Mouse (Mus musculus) MEL (cell line): ENCODE results near the gene Tuba1b. TPM values are rescaled to one million over a fixed set of nuclear protein-coding genes. Genes with fewer than 3 reads are reported as not detected.

ENCODE experiments used
- DNase-seq: peaks from one replicate; pipeline ENCODE4 v3.0.0; 2011; ENCODE audit warnings: low read depth, low spot score
- H3K27ac ChIP-seq: 2 replicates; pipeline ENCODE4 v1.5.1; 2012; ENCODE audit warnings: low read depth, mild to moderate bottlenecking, control low read depth, low read length, moderate library complexity; ENCODE audit not compliant: control insufficient read depth
- H3K27me3 ChIP-seq, 2 experiments: fragments of 150-350 bp in 1 of 2; sonication (generic) in 1 of 2; 2 replicates each; pipeline ENCODE4 v1.6.1; 2012; ENCODE audit warnings: low read length in 2 of 2, mild to moderate bottlenecking in 2 of 2, improper control_type of control experiment in 1 of 2, moderate library complexity in 1 of 2; ENCODE audit not compliant: insufficient read depth in 2 of 2, control insufficient read depth in 1 of 2
- H3K36me3 ChIP-seq, 2 experiments: 2 replicates each; pipeline ENCODE4 v1.6.1; 2012 to 2014; ENCODE audit warnings: low read length in 2 of 2, improper control_type of control experiment in 1 of 2, inconsistent platforms in 1 of 2, mild to moderate bottlenecking in 1 of 2; ENCODE audit not compliant: insufficient read depth in 2 of 2, control insufficient read depth in 1 of 2
- H3K4me1 ChIP-seq, 2 experiments: fragments of 150-350 bp in 1 of 2; sonication (generic) in 1 of 2; 2 replicates each; pipeline ENCODE4 v1.6.1; 2012; ENCODE audit warnings: low read length in 2 of 2, improper control_type of control experiment in 1 of 2, mild to moderate bottlenecking in 1 of 2; ENCODE audit not compliant: insufficient read depth in 2 of 2, control insufficient read depth in 1 of 2
- H3K4me3 ChIP-seq, 2 experiments: fragments of 150-350 bp in 1 of 2; sonication (generic) in 1 of 2; 2 replicates each; pipeline ENCODE4 v1.5.1; 2012; ENCODE audit warnings: low read depth in 2 of 2, low read length in 2 of 2, mild to moderate bottlenecking in 2 of 2, moderate library complexity in 2 of 2, control low read depth in 1 of 2, improper control_type of control experiment in 1 of 2; ENCODE audit not compliant: control insufficient read depth in 1 of 2, insufficient read depth in 1 of 2
- H3K79me2 ChIP-seq: 2 replicates; pipeline ENCODE4 v1.6.1; 2012; ENCODE audit warnings: mild to moderate bottlenecking, low read length, moderate library complexity; ENCODE audit not compliant: control insufficient read depth, poor library complexity, insufficient read depth
- H3K9ac ChIP-seq: 2 replicates; pipeline ENCODE4 v1.6.1; 2012; ENCODE audit warnings: low read depth, mild to moderate bottlenecking, control low read depth, low read length, moderate library complexity; ENCODE audit not compliant: control insufficient read depth, poor library complexity, severe bottlenecking
- H3K9me3 ChIP-seq: fragments of 150-350 bp; sonication (generic); replicated peaks from 2 replicates; pipeline ENCODE4 v1.6.1; 2012; ENCODE audit warnings: mild to moderate bottlenecking, low read length, improper control_type of control experiment, moderate library complexity; ENCODE audit not compliant: insufficient read depth
- BHLHE40 ChIP-seq: IDR thresholded peaks from 2 replicates; pipeline ENCODE4 v1.6.1; 2012; ENCODE audit warnings: low read depth, mild to moderate bottlenecking, inconsistent platforms, low read length, improper control_type of control experiment, borderline replicate concordance
- CHD1 ChIP-seq: IDR thresholded peaks from 2 replicates; pipeline ENCODE4 v1.6.1; 2012; ENCODE audit warnings: low read depth, mild to moderate bottlenecking, inconsistent platforms, low read length, improper control_type of control experiment
- CHD2 ChIP-seq: IDR thresholded peaks from 2 replicates; pipeline ENCODE4 v1.6.1; 2011; ENCODE audit warnings: low read length, improper control_type of control experiment
- E2F4 ChIP-seq: IDR thresholded peaks from 2 replicates; pipeline ENCODE4 v1.6.1; 2011; ENCODE audit warnings: low read depth, low read length, improper control_type of control experiment, borderline replicate concordance
- ELF1 ChIP-seq: IDR thresholded peaks from 2 replicates; pipeline ENCODE4 v1.6.1; 2014; ENCODE audit warnings: low read depth, mild to moderate bottlenecking, inconsistent platforms, low read length, improper control_type of control experiment, moderate library complexity
- EP300 ChIP-seq, 2 experiments: IDR thresholded peaks; 2 replicates each; pipeline ENCODE4 v1.6.1; 2011; ENCODE audit warnings: improper control_type of control experiment in 2 of 2, low read length in 2 of 2, low read depth in 1 of 2, mild to moderate bottlenecking in 1 of 2
- ETS1 ChIP-seq: IDR thresholded peaks from 2 replicates; pipeline ENCODE4 v1.6.1; 2012; ENCODE audit warnings: low read depth, mild to moderate bottlenecking, inconsistent platforms, low read length, improper control_type of control experiment, moderate library complexity
- JUND ChIP-seq: IDR thresholded peaks from 2 replicates; pipeline ENCODE4 v1.6.1; 2011; ENCODE audit warnings: low read depth, mild to moderate bottlenecking, improper control_type of control experiment, low read length
- MAFK ChIP-seq: IDR thresholded peaks from 2 replicates; pipeline ENCODE4 v1.6.1; 2011; ENCODE audit warnings: low read depth, mild to moderate bottlenecking, low read length, improper control_type of control experiment, borderline replicate concordance
- MAZ ChIP-seq: IDR thresholded peaks from 2 replicates; pipeline ENCODE4 v1.6.1; 2012; ENCODE audit warnings: low read depth, mild to moderate bottlenecking, inconsistent platforms, low read length, improper control_type of control experiment
- NELFE ChIP-seq: IDR thresholded peaks from 2 replicates; pipeline ENCODE4 v1.6.1; 2011; ENCODE audit warnings: low read depth, low read length, improper control_type of control experiment
- NRF1 ChIP-seq: IDR thresholded peaks from 2 replicates; pipeline ENCODE4 v1.6.1; 2014; ENCODE audit warnings: low read depth, mild to moderate bottlenecking, inconsistent platforms, low read length, improper control_type of control experiment, moderate library complexity; ENCODE audit not compliant: poor library complexity, insufficient read depth, severe bottlenecking
- POLR2AphosphoS5 ChIP-seq: IDR thresholded peaks from 2 replicates; pipeline ENCODE4 v1.6.1; 2012; ENCODE audit warnings: low read depth, borderline replicate concordance, mild to moderate bottlenecking, inconsistent platforms, low read length, moderate library complexity, mixed read lengths
- RAD21 ChIP-seq: IDR thresholded peaks from 2 replicates; pipeline ENCODE4 v1.6.1; 2011; ENCODE audit warnings: mild to moderate bottlenecking, low read depth, low read length, improper control_type of control experiment
- TCF12 ChIP-seq: IDR thresholded peaks from 2 replicates; pipeline ENCODE4 v1.6.1; 2014; ENCODE audit warnings: low read depth, mild to moderate bottlenecking, inconsistent platforms, low read length, improper control_type of control experiment, moderate library complexity
- UBTF ChIP-seq: IDR thresholded peaks from 2 replicates; pipeline ENCODE4 v1.6.1; 2012; ENCODE audit warnings: low read depth, mild to moderate bottlenecking, inconsistent platforms, low read length, improper control_type of control experiment, moderate library complexity, borderline replicate concordance; ENCODE audit not compliant: insufficient read depth
- USF2 ChIP-seq, 2 experiments: IDR thresholded peaks; 2 replicates each; pipeline ENCODE4 v1.6.1; 2011 to 2012; ENCODE audit warnings: improper control_type of control experiment in 2 of 2, low read length in 2 of 2, borderline replicate concordance in 1 of 2, inconsistent platforms in 1 of 2, low read depth in 1 of 2, mild to moderate bottlenecking in 1 of 2; ENCODE audit not compliant: insufficient read depth in 1 of 2
- ZKSCAN1 ChIP-seq: IDR thresholded peaks from 2 replicates; pipeline ENCODE4 v1.6.1; 2012; ENCODE audit warnings: low read depth, mild to moderate bottlenecking, inconsistent platforms, low read length, improper control_type of control experiment, moderate library complexity
- ZNF384 ChIP-seq: IDR thresholded peaks from 2 replicates; pipeline ENCODE4 v1.6.1; 2012; ENCODE audit warnings: low read depth, mild to moderate bottlenecking, inconsistent platforms, low read length, improper control_type of control experiment
- polyA plus RNA-seq, 2 experiments: library from polyadenylated mRNA; stranded (reverse) in 1 of 2; unstranded in 1 of 2; fragments of >175 nt in 1 of 2; fragments of >200 nt in 1 of 2; gene quantifications; 2 replicates each; pipeline versions ENCODE4 v1.2.1 to v1.2.4; 2012; ENCODE audit warnings: low replicate concordance in 2 of 2, low read depth in 1 of 2; ENCODE audit not compliant: insufficient read length in 2 of 2, insufficient read depth in 1 of 2, missing spikeins in 1 of 2
- total RNA-seq: library from RNA; depleted of rRNA; stranded (reverse); fragments of 300-350 nt; gene quantifications from 2 replicates; pipeline ENCODE4 v1.2.3, GENCODE M21; 2012

Gene Tuba1b
- total and polyA plus RNA-seq, 3 experiments = 1,577 to 1,861 TPM; not detected in 1

GRCm38 (mm10) chr15:98949607-98949892 is 15.2 kb upstream of the Tuba1b start:
- Histone ChIP-seq H3K27ac (no peak overlapping the region), H3K27me3 (no peaks in the 10 kb centered on the region; a peak in 2 of 4 replicates), H3K9me3 (no peaks in the 10 kb centered on the region), H3K4me3 (no peak overlapping the region), H3K36me3 (peaks cover 0 to 9% of the 10 kb centered on the region in 2 experiments; a peak in 2 of 4 replicates), H3K79me2 (no peaks in the 10 kb centered on the region; the same call in 1 of the 2 replicates), H3K4me1 (peaks cover 4 to 8% of the 10 kb centered on the region in 2 experiments), H3K9ac (no peak overlapping the region)
- no peak for DNase-seq
- TF ChIP-seq ETS1 = no peak
- no peak for TF ChIP-seq MAZ
- no peak for TF ChIP-seq E2F4
- no peak for TF ChIP-seq CHD1
- TF ChIP-seq JUND = no peak
- no peak for TF ChIP-seq ELF1
- TF ChIP-seq, all 39 proteins: peak for 0

- Histone ChIP-seq H3K27ac (no peak overlapping the region), H3K36me3 (peaks cover 0 to 9% of the 10 kb centered on the region in 2 experiments; a peak in 2 of 4 replicates), H3K4me1 (peaks cover 4 to 8% of the 10 kb centered on the region in 2 experiments), H3K9ac (no peak overlapping the region), H3K79me2 (no peaks in the 10 kb centered on the region; the same call in 1 of the 2 replicates), H3K9me3 (no peaks in the 10 kb centered on the region), H3K4me3 (no peak overlapping the region), H3K27me3 (no peaks in the 10 kb centered on the region; a peak in 1 of 4 replicates)
- TF ChIP-seq ELF1 = no peak
- no peak for TF ChIP-seq POLR2AphosphoS5
- TF ChIP-seq ZNF384 = no peak
- no peak for TF ChIP-seq TCF12
- no peak for TF ChIP-seq RAD21
- TF ChIP-seq CHD1 = no peak
- no peak for TF ChIP-seq USF2 (IDR thresholded peaks at IDR 0.05; ENCODE audit: borderline replicate concordance in 1 of 2, insufficient read depth in 1 of 2, low read depth in 1 of 2, low read length in 2 of 2)
- no peak for TF ChIP-seq MAZ
- TF ChIP-seq NELFE = no peak
- TF ChIP-seq CHD2 = no peak
- no peak for TF ChIP-seq BHLHE40
- TF ChIP-seq NRF1 = no peak
- TF ChIP-seq UBTF = no peak
- TF ChIP-seq EP300 (IDR thresholded peaks at IDR 0.05; ENCODE audit: low read depth in 1 of 2, low read length in 2 of 2) = no peak
- no peak for TF ChIP-seq MAFK
- no peak for TF ChIP-seq E2F4
- no peak for TF ChIP-seq ZKSCAN1
- no peak for DNase-seq
Observed at GRCm38 (mm10) chr15:98948857-98949606, 14.7 kb upstream of the Tuba1b start.
